Mouse (Mus musculus) ES-E14 (cell line): Measurements from ENCODE around the gene Nrg4.

Experiments used
- MAFK ChIP-seq: IDR thresholded peaks from 2 replicates; pipeline ENCODE4 v1.6.1; 2014; ENCODE audit warnings: mild to moderate bottlenecking, low read depth, low read length, inconsistent platforms; ENCODE audit not compliant: insufficient read depth
- ZC3H11A ChIP-seq: IDR thresholded peaks from 2 replicates; pipeline ENCODE4 v1.6.1; 2012; ENCODE audit warnings: low read depth, mild to moderate bottlenecking, inconsistent platforms, low read length, borderline replicate concordance
- ZNF384 ChIP-seq: IDR thresholded peaks from 2 replicates; pipeline ENCODE4 v1.6.1; 2012; ENCODE audit warnings: low read depth, low read length, inconsistent platforms

DNA sequence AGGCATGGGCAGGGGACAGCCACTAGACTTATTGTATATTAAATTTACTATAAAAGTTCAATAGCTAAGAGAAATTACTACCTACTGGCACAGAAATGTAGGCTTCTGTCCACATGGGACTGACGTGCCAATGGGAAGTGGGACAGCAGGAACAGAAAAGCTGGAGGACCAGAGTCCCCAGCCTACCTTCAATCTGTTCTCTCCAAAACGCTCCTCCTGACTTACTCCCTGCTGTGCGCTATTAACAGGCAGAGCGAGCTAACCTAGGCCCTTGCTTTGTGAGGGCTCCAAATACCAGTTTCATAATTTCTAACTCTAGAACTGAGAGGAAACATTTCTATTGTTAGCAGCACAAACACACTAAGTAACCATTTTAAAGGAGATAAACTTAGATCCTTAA lies 52.7 kb downstream of the Nrg4 start:
- TF ChIP-seq ZC3H11A = no peak
- no peak for TF ChIP-seq ZNF384
- TF ChIP-seq MAFK = no peak
